In the genomic region with DNA sequence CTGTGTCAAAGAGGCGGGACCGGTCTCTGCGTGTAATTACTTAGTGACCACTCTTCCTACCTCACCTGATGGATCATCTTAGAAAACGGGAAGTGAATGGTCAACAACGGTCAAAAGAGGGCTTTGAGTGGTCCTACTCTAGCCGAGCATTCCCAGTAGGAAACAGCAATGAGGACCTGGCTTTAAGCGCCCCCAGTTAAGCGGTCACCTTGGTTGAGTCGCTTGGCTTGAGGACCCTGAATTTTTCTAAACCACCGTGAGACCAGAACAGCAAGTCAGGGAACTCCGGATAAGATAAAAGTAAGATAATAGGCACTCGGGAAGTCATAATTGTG, we compare ENCODE assay signal across 8 mouse cellular contexts. TPM values are rescaled to one million over a fixed set of nuclear protein-coding genes. Genes with fewer than 3 reads are reported as not detected.
DNase-seq lines count a peak whose midpoint lies in the region; ATAC-seq lines count a peak whose summit lies in the region.

No protein-coding gene starts in this region.

- peak overlapping the region; percentile 93 for H3K27ac ChIP-seq in lung, embryonic 15.5 days
- H3K27ac ChIP-seq in forebrain, embryonic 11.5 days (ENCODE audit: low read depth, low read length): peak overlapping the region; percentile 93; the same call in 1 of the 2 replicates
- H3K27ac ChIP-seq in limb, embryonic 11.5 days (replicated peaks; ENCODE audit: low read depth, low read length): no peak overlapping the region

- H3K4me1 ChIP-seq in lung, embryonic 15.5 days: peaks cover 9% of the 10 kb centered on the region; the same call in 1 of the 2 replicates
- H3K4me1 ChIP-seq in forebrain, embryonic 11.5 days (replicated peaks; ENCODE audit: control insufficient read depth, insufficient read depth, low read length): no peaks in the 10 kb centered on the region; the same call in 1 of the 2 replicates
- H3K4me1 ChIP-seq in limb, embryonic 11.5 days (ENCODE audit: control insufficient read depth, insufficient read depth, low read length): no peaks in the 10 kb centered on the region

- no peaks in the 10 kb centered on the region for H3K27me3 ChIP-seq in lung, embryonic 15.5 days
- H3K27me3 ChIP-seq in forebrain, embryonic 11.5 days (ENCODE audit: control insufficient read depth, insufficient read depth, low read length): no peaks in the 10 kb centered on the region
- no peaks in the 10 kb centered on the region for H3K27me3 ChIP-seq in limb, embryonic 11.5 days (ENCODE audit: control insufficient read depth, insufficient read depth, low read length)

- no peaks in the 10 kb centered on the region for H3K36me3 ChIP-seq in lung, embryonic 15.5 days
- no peaks in the 10 kb centered on the region for H3K36me3 ChIP-seq in forebrain, embryonic 11.5 days (ENCODE audit: control insufficient read depth, insufficient read depth, low read length)
- no peaks in the 10 kb centered on the region for H3K36me3 ChIP-seq in limb, embryonic 11.5 days (ENCODE audit: control insufficient read depth, insufficient read depth, low read length)

- peak overlapping the region; percentile 67 for H3K4me2 ChIP-seq in lung, embryonic 15.5 days
- peak overlapping the region; percentile 75 for H3K4me2 ChIP-seq in forebrain, embryonic 11.5 days (ENCODE audit: low read depth, low read length, severe bottlenecking)
- H3K4me2 ChIP-seq in limb, embryonic 11.5 days (ENCODE audit: low read depth, severe bottlenecking): peak overlapping the region; percentile 64

- H3K4me3 ChIP-seq in lung, embryonic 15.5 days: peak overlapping the region; percentile 86
- peak overlapping the region; percentile 76 for H3K4me3 ChIP-seq in forebrain, embryonic 11.5 days (ENCODE audit: low read depth, low read length)
- peak overlapping the region; percentile 71 for H3K4me3 ChIP-seq in limb, embryonic 11.5 days (ENCODE audit: low read depth, low read length)

- H3K9me3 ChIP-seq in lung, embryonic 15.5 days: no peaks in the 10 kb centered on the region
- H3K9me3 ChIP-seq in forebrain, embryonic 11.5 days (ENCODE audit: control insufficient read depth, low read length): no peaks in the 10 kb centered on the region
- no peaks in the 10 kb centered on the region for H3K9me3 ChIP-seq in limb, embryonic 11.5 days (ENCODE audit: control insufficient read depth, low read length)

- H3K9ac ChIP-seq in lung, embryonic 15.5 days: peak overlapping the region; percentile 95
- peak overlapping the region; percentile 94 for H3K9ac ChIP-seq in forebrain, embryonic 11.5 days (ENCODE audit: low read length)
- peak overlapping the region; percentile 97 for H3K9ac ChIP-seq in limb, embryonic 11.5 days (ENCODE audit: low read length)

- intact Hi-C loops in left cerebral cortex, postnatal 36 days (cut with DNase I): no loop called here

- no peak for DNase-seq in lung, postnatal 4 days
- no peak for DNase-seq in forebrain, embryonic 11.5 days (ENCODE audit: low spot score)
- DNase-seq in limb, embryonic 11.5 days (ENCODE audit: low spot score): no peak
- DNase-seq in left cerebral cortex, postnatal 36 days (ENCODE audit: low spot score in 2 of 2): no peak
- no peak for DNase-seq in thymus, postnatal 0 days (ENCODE audit: low spot score)
- DNase-seq in yolk sac, embryonic 10.5 days (ENCODE audit: low spot score): no peak

- 2% methylated on average over 12 of the region's 12 CpGs for whole genome bisulfite sequencing in lung, embryonic 15.5 days
- WGBS in forebrain, embryonic 11.5 days: 6% methylated on average over 12 of the region's 12 CpGs
- 6% methylated on average over 12 of the region's 12 CpGs for WGBS in limb, embryonic 11.5 days

- no peak for ATAC-seq in lung, embryonic 15.5 days (ENCODE audit: borderline replicate concordance, extremely low read depth, low FRiP score, low TSS enrichment)
- ATAC-seq in forebrain, embryonic 11.5 days (replicated peaks; ENCODE audit: low FRiP score): no peak
- ATAC-seq in limb, embryonic 11.5 days (ENCODE audit: insufficient number of reproducible peaks, low FRiP score, low TSS enrichment, low read depth): no peak; the same call in 1 of the 2 replicates
- peak; percentile 85; the same call in 1 of the 2 replicates for ATAC-seq in neutrophil, adult 5-6 weeks (ENCODE audit: extremely low read depth, insufficient number of reproducible peaks, low FRiP score, poor library complexity, severe bottlenecking)

RNA-seq across cellular contexts. Expression of a gene that starts 0.2 kb away (rescaled TPM):
- polyA plus RNA-seq in lung, embryonic 15.5 days (2015; fragmentation: Nextera tagmentation; extraction: Ambion mirVana): 7.7 and 7.8 TPM in 2 replicates
- 14.7 and 16.4 TPM in 2 replicates for polyA plus RNA-seq in forebrain, embryonic 11.5 days (2014; fragmentation: Nextera tagmentation; extraction: Ambion mirVana)
- 10.9 and 12.3 TPM in 2 replicates for polyA plus RNA-seq in limb, embryonic 11.5 days (2014; fragmentation: Nextera tagmentation; extraction: Ambion mirVana)
- total RNA-seq in neutrophil, adult 5-6 weeks (2017): 14.4 and 19.9 TPM in 2 replicates
- 10 to 100 TPM; 17.8 to 25.8 TPM for total RNA-seq in left cerebral cortex, postnatal 36 days (2021)
- polyA plus RNA-seq in thymus, postnatal 0 days (2015; fragmentation: Nextera tagmentation; extraction: Ambion mirVana): 2.9 and 3.4 TPM in 2 replicates

RNA-seq across cellular contexts. Expression of a gene that starts 8.9 kb away (rescaled TPM):
- 1.4 and 1.9 TPM in 2 replicates for polyA plus RNA-seq in lung, embryonic 15.5 days (2015; fragmentation: Nextera tagmentation; extraction: Ambion mirVana)
- polyA plus RNA-seq in forebrain, embryonic 11.5 days (2014; fragmentation: Nextera tagmentation; extraction: Ambion mirVana): 0.20 and 0.51 TPM in 2 replicates
- polyA plus RNA-seq in limb, embryonic 11.5 days (2014; fragmentation: Nextera tagmentation; extraction: Ambion mirVana): 0.51 and 0.82 TPM in 2 replicates
- 37.0 and 37.6 TPM in 2 replicates for total RNA-seq in neutrophil, adult 5-6 weeks (2017)
- total RNA-seq in left cerebral cortex, postnatal 36 days (2021): under 1 TPM in 1 of 2 experiments, not detected in 1; 0.20 TPM
- polyA plus RNA-seq in thymus, postnatal 0 days (2015; fragmentation: Nextera tagmentation; extraction: Ambion mirVana): 25.3 and 26.3 TPM in 2 replicates
